Mouse (Mus musculus) skeletal muscle tissue, adult 2 months (tissue): ENCODE measurements around the gene Pllp.

Experiments
- DNase-seq: peaks from one replicate; pipeline ENCODE4 v3.0.0-alpha.2; 2012; ENCODE audit warnings: low read depth, low spot score

The Pllp gene

GRCm38 (mm10) chr8:94649496-94649895 lies 46.6 kb downstream of the Pllp start:
- no peak for DNase-seq

GRCm38 (mm10) chr8:94646165-94646564 lies 49.9 kb downstream of the Pllp start:
- DNase-seq, result no peak

DNA sequence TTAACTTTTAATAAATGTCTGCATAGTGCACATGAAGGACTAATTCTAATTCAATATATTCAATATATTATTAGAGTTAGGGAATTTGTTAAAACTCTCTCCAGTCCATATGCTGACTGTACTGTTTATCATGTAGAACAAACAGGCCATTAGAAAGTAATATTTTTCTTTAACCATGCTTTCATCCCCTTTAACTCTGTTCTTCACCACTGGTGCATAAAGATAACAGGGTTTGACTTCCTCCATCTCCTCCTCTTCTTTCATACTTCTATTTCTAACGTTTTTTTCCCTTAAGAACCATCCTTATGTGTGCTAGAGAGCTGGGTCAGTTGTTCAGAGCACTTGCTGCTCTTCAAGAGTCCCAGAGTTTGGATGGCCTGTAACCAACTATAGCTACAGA lies 50.9 kb downstream of the Pllp start:
- DNase-seq, result no peak

- DNase-seq, result no peak
Observed at GRCm38 (mm10) chr8:94641938-94642337, 54.1 kb downstream of the Pllp start.

DNA sequence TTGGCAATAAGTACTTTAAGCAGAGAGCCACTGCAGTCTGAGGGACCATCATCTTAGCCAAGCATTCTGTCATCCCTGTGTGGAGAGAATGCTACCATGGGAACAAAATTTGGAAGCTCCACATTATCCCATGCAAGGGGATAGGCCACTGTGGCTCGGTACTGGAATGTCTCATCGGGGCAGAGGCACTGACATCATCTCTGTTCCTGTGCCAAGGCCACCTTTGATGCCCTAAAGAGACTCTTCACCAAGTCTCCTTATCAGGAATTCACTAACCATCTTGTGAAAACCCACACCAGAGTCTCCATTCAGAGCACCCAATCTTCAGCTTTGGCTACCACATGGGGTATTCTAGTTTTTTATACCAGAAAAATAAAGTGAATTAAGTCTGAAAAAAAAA lies 54.9 kb downstream of the Pllp start:
- no peak for DNase-seq

- DNase-seq, result no peak
Observed at GRCm38 (mm10) chr8:94634211-94634610, 61.9 kb downstream of the Pllp start.

GRCm38 (mm10) chr8:94633564-94634194 lies 62.4 kb downstream of the Pllp start:
- no peak for DNase-seq
